Mouse (Mus musculus): Measurements from ENCODE around the gene Slc5a1.

GRCm38 (mm10) chr5:33107056-33107455 lies 3.0 kb downstream of the Slc5a1 start:
- TF ChIP-seq POLR2A (IDR thresholded peaks at IDR 0.05; ENCODE audit: extremely low read depth, insufficient read depth, low read length), result no peak
- no peak for TF ChIP-seq CTCF (IDR thresholded peaks at IDR 0.05; ENCODE audit: extremely low read depth, insufficient read depth, low read length)

Data from cortical plate, adult 2 months (tissue).